In the genomic region with DNA sequence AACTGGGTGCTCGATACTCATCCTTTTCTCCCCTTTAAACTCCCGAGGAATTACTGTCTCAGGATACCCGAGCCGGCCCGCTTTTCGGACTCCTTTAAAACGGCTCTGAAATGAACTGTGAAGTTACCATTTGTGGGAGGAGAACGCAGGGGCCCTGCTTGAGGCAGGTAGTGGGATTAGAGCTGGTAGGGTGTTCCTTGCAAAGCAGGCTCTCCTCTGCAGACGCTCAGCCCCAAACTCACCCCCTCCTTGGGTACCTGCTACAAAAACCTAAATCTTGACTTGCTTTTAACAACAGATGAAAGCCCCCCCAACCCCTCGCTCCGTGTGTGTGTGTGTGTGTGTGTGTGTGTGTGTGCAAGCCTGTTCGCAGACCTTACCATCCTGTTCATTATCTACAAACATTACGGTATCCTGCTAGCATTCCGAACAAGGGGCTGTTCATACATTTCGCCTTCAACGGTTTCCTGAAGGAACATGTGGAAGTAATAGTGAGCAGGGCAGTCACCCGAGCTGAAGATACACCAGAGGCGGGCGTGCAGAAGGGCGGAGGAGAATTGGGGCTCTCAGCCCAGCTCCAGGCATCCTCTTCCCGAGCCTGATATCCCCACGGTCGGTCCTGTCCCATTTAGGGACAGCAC, we compare ENCODE assay signal across 8 mouse cellular contexts. TPM values are rescaled to one million over a fixed set of nuclear protein-coding genes. Genes with fewer than 3 reads are reported as not detected.
DNase-seq lines count a peak whose midpoint lies in the region; ATAC-seq and TF ChIP-seq lines count a peak whose summit lies in the region.

No protein-coding gene starts in this region.

- ATAC-seq in heart, embryonic 12.5 days (ENCODE audit: insufficient number of reproducible peaks, low FRiP score), result no peak
- ATAC-seq in limb, embryonic 14.5 days (ENCODE audit: low FRiP score, low read depth), result peak; percentile 37

- no peaks in the 10 kb centered on the region for H3K9me3 ChIP-seq in heart, embryonic 12.5 days (replicated peaks)
- H3K9me3 ChIP-seq in limb, embryonic 14.5 days (ENCODE audit: control insufficient read depth, low read length), result no peaks in the 10 kb centered on the region

- no peak overlapping the region for H3K9ac ChIP-seq in heart, embryonic 12.5 days
- H3K9ac ChIP-seq in limb, embryonic 14.5 days (ENCODE audit: low read depth, low read length, severe bottlenecking), result peak overlapping the region; percentile 99

- DNase-seq in adrenal gland, postnatal 10 days, result peak; percentile 11
- DNase-seq in adrenal gland, postnatal 4 days (ENCODE audit: low spot score in 2 of 2), result no peak
- peak; percentile 12 for DNase-seq in R1 (ENCODE audit: low read depth, low spot score)
- peak; percentile 73 for DNase-seq in limb, embryonic 14.5 days (ENCODE audit: low spot score)
- no peak for DNase-seq in adrenal gland, postnatal 36 days
- no peak for DNase-seq in frontal cortex, postnatal 25 days (ENCODE audit: low spot score in 2 of 2)
- DNase-seq in Muller cell, postnatal 12 days (ENCODE audit: inconsistent ontology term), result no peak

- no peaks in the 10 kb centered on the region for H3K36me3 ChIP-seq in heart, embryonic 12.5 days
- no peaks in the 10 kb centered on the region; the same call in 1 of the 2 replicates for H3K36me3 ChIP-seq in limb, embryonic 14.5 days (ENCODE audit: control insufficient read depth, insufficient read depth, low read length)

- TF ChIP-seq POLR2A in limb, embryonic 14.5 days (IDR thresholded peaks at IDR 0.05; ENCODE audit: borderline replicate concordance, extremely low read depth, insufficient read depth, insufficient read length), result peak; percentile 29; the same call in 1 of the 2 replicates

- H3K4me2 ChIP-seq in heart, embryonic 12.5 days, result peak overlapping the region; percentile 61
- peak overlapping the region; percentile 66 for H3K4me2 ChIP-seq in limb, embryonic 14.5 days (replicated peaks; ENCODE audit: low read depth, low read length, severe bottlenecking)

- H3K4me3 ChIP-seq in heart, embryonic 12.5 days, result peak overlapping the region; percentile 43
- peak overlapping the region; percentile 76 for H3K4me3 ChIP-seq in limb, embryonic 14.5 days (replicated peaks; ENCODE audit: low read length)

- peaks cover 48% of the 10 kb centered on the region for H3K4me1 ChIP-seq in heart, embryonic 12.5 days (replicated peaks)
- H3K4me1 ChIP-seq in limb, embryonic 14.5 days (ENCODE audit: control insufficient read depth, insufficient read depth, low read length), result peaks cover 22% of the 10 kb centered on the region

- H3K27me3 ChIP-seq in heart, embryonic 12.5 days (replicated peaks), result peaks cover 75% of the 10 kb centered on the region
- H3K27me3 ChIP-seq in limb, embryonic 14.5 days (ENCODE audit: control insufficient read depth, insufficient read depth, low read length), result no peaks in the 10 kb centered on the region

- H3K27ac ChIP-seq in heart, embryonic 12.5 days (ENCODE audit: poor library complexity, severe bottlenecking), result peak overlapping the region; percentile 70; the same call in 1 of the 2 replicates
- H3K27ac ChIP-seq in limb, embryonic 14.5 days (replicated peaks; ENCODE audit: low read depth, low read length), result peak overlapping the region; percentile 100

- under 1% methylated on average over 23 of the region's 23 CpGs for WGBS in heart, embryonic 12.5 days
- under 1% methylated on average over 23 of the region's 23 CpGs for WGBS in limb, embryonic 14.5 days

RNA-seq across cellular contexts. Expression of a gene that starts 1.6 kb away (rescaled TPM):
- 10 to 100 TPM; 32.1 to 35.6 TPM for total RNA-seq in adrenal gland, postnatal 10 days (2021)
- total RNA-seq in adrenal gland, postnatal 4 days (2021), result 10 to 100 TPM; 46.8 to 49.6 TPM
- polyA plus RNA-seq in heart, embryonic 12.5 days (2016; fragmentation: Nextera tagmentation; extraction: Ambion mirVana), result 41.2 and 41.3 TPM in 2 replicates
- polyA plus RNA-seq in limb, embryonic 14.5 days (2012; rRNA removed), result 111 and 115 TPM in 2 replicates
- 122 and 138 TPM in 2 replicates for polyA plus RNA-seq in limb, embryonic 14.5 days (2014; fragmentation: Nextera tagmentation; extraction: Ambion mirVana)
- 10 to 100 TPM; 33.4 to 48.2 TPM for total RNA-seq in adrenal gland, postnatal 36 days (2021)

Comparison
In these comparisons a context has a peak if more than half of its experiments do, and no peak if none do; other contexts are left out.
1. DNase-seq: peak in adrenal gland, postnatal 10 days (single experiment), R1 (single experiment) and limb, embryonic 14.5 days (single experiment); none in adrenal gland, postnatal 4 days (0 of 2), adrenal gland, postnatal 36 days (0 of 2), frontal cortex, postnatal 25 days (0 of 2) and Muller cell, postnatal 12 days (single experiment).